Comparison of ENCODE assay signal across 22 mouse cellular contexts in genomic region chr3:50869211-50869610, GRCm38 (mm10).
"Had no signal": no experiment of that assay in that cellular context is flagged by ENCODE, and none has a peak within 500 bp of the region (broad histone marks: within the 10 kb centered on the region; RNA-seq: fewer than 3 reads in every experiment).

No protein-coding gene starts in this region.

- H3K27me3 ChIP-seq: heart, embryonic 13.5 days; heart, embryonic 15.5 days; hindbrain, embryonic 13.5 days; hindbrain, embryonic 15.5 days; limb, embryonic 12.5 days had no signal

- H3K4me1 ChIP-seq: heart, embryonic 13.5 days; heart, embryonic 15.5 days; hindbrain, embryonic 13.5 days; hindbrain, embryonic 15.5 days; limb, embryonic 10.5 days; limb, embryonic 12.5 days had no signal

- H3K27ac ChIP-seq: heart, embryonic 13.5 days; heart, embryonic 15.5 days; hindbrain, embryonic 13.5 days; hindbrain, embryonic 15.5 days; hindbrain, postnatal 0 days; layer of hippocampus, adult 2 months; left cerebral cortex, adult 2 months; limb, embryonic 10.5 days; limb, embryonic 12.5 days had no signal

- DNase-seq: gastrocnemius, postnatal 14 days; gastrocnemius, postnatal 36 days; heart, adult 18-20 months; heart, postnatal 14 days; heart, postnatal 36 days; kidney, adult 18-20 months; kidney, adult 8-10 months; kidney, postnatal 10 days; kidney, postnatal 25 days; kidney, postnatal 4 days; liver had no signal

- H3K4me2 ChIP-seq: heart, embryonic 11.5 days; heart, embryonic 13.5 days; heart, embryonic 15.5 days; hindbrain, embryonic 13.5 days; hindbrain, embryonic 15.5 days; limb, embryonic 12.5 days; liver, embryonic 11.5 days had no signal

- H3K4me3 ChIP-seq: heart, embryonic 13.5 days; heart, embryonic 15.5 days; hindbrain, embryonic 13.5 days; hindbrain, embryonic 15.5 days; layer of hippocampus, adult 2 months; left cerebral cortex, adult 2 months; limb, embryonic 10.5 days; limb, embryonic 12.5 days had no signal

- ATAC-seq: hindbrain, postnatal 0 days had no signal

- H3K9me3 ChIP-seq: heart, embryonic 13.5 days; heart, embryonic 15.5 days; hindbrain, embryonic 13.5 days; hindbrain, embryonic 15.5 days; limb, embryonic 10.5 days; limb, embryonic 12.5 days had no signal

- H3K9ac ChIP-seq: heart, embryonic 13.5 days; heart, embryonic 15.5 days; hindbrain, embryonic 13.5 days; hindbrain, embryonic 15.5 days; limb, embryonic 12.5 days had no signal

- H3K36me3 ChIP-seq: heart, embryonic 13.5 days; heart, embryonic 15.5 days; hindbrain, embryonic 13.5 days; hindbrain, embryonic 15.5 days; limb, embryonic 10.5 days; limb, embryonic 12.5 days had no signal
